8 mouse cellular contexts compared by ENCODE assay signal in genomic region chr1:171247916-171248315, GRCm38 (mm10). TPM values are rescaled to one million over a fixed set of nuclear protein-coding genes. Genes with fewer than 3 reads are reported as not detected.
DNase-seq lines count a peak whose midpoint lies in the region; ATAC-seq lines count a peak whose summit lies in the region.

No protein-coding gene starts in this region.

- H3K4me1 ChIP-seq in kidney, embryonic 15.5 days, result peaks cover 69% of the 10 kb centered on the region
- H3K4me1 ChIP-seq in embryonic facial prominence, embryonic 15.5 days, result peaks cover 68% of the 10 kb centered on the region
- H3K4me1 ChIP-seq in hindbrain, embryonic 16.5 days (ENCODE audit: control insufficient read depth, insufficient read depth, low read depth, low read length), result peaks cover 39% of the 10 kb centered on the region
- H3K4me1 ChIP-seq in midbrain, embryonic 16.5 days (ENCODE audit: control insufficient read depth, insufficient read depth, low read length), result peaks cover 33% of the 10 kb centered on the region

- DNase-seq in kidney, adult 8-10 months, result no peak
- no peak for DNase-seq in gastrocnemius, adult 18-20 months (ENCODE audit: low spot score)
- no peak for DNase-seq in gastrocnemius, postnatal 14 days
- no peak for DNase-seq in urinary bladder, postnatal 36 days (ENCODE audit: low spot score in 2 of 2)

- peak overlapping the region; percentile 69 for H3K4me3 ChIP-seq in kidney, embryonic 15.5 days (replicated peaks)
- peak overlapping the region; percentile 59 for H3K4me3 ChIP-seq in embryonic facial prominence, embryonic 15.5 days (replicated peaks)
- no peak overlapping the region for H3K4me3 ChIP-seq in hindbrain, embryonic 16.5 days (ENCODE audit: low read length)
- no peak overlapping the region for H3K4me3 ChIP-seq in midbrain, embryonic 16.5 days (ENCODE audit: low read depth, low read length)

- no peaks in the 10 kb centered on the region for H3K9me3 ChIP-seq in kidney, embryonic 15.5 days (replicated peaks)
- H3K9me3 ChIP-seq in embryonic facial prominence, embryonic 15.5 days (replicated peaks), result no peaks in the 10 kb centered on the region
- no peaks in the 10 kb centered on the region for H3K9me3 ChIP-seq in hindbrain, embryonic 16.5 days (ENCODE audit: control insufficient read depth, low read length)
- H3K9me3 ChIP-seq in midbrain, embryonic 16.5 days (replicated peaks; ENCODE audit: control insufficient read depth, low read length, poor library complexity, severe bottlenecking), result no peaks in the 10 kb centered on the region

- 18% methylated on average over 4 of the region's 4 CpGs for WGBS in kidney, embryonic 15.5 days
- 10% methylated on average over 4 of the region's 4 CpGs for WGBS in embryonic facial prominence, embryonic 15.5 days
- 30% methylated on average over 4 of the region's 4 CpGs for WGBS in hindbrain, embryonic 16.5 days
- WGBS in midbrain, embryonic 16.5 days, result 30% methylated on average over 4 of the region's 4 CpGs

- H3K4me2 ChIP-seq in kidney, embryonic 15.5 days, result peak overlapping the region; percentile 80
- peak overlapping the region; percentile 67 for H3K4me2 ChIP-seq in embryonic facial prominence, embryonic 15.5 days (replicated peaks)
- peak overlapping the region; percentile 66 for H3K4me2 ChIP-seq in hindbrain, embryonic 16.5 days (ENCODE audit: low read length)
- H3K4me2 ChIP-seq in midbrain, embryonic 16.5 days (ENCODE audit: low read length), result peak overlapping the region; percentile 63

- H3K9ac ChIP-seq in kidney, embryonic 15.5 days, result peak overlapping the region; percentile 35; the same call in 1 of the 2 replicates
- no peak overlapping the region for H3K9ac ChIP-seq in embryonic facial prominence, embryonic 15.5 days
- no peak overlapping the region; the same call in 1 of the 2 replicates for H3K9ac ChIP-seq in hindbrain, embryonic 16.5 days (ENCODE audit: low read depth, low read length)
- H3K9ac ChIP-seq in midbrain, embryonic 16.5 days (ENCODE audit: low read depth, low read length), result peak overlapping the region; percentile 57; the same call in 1 of the 2 replicates

- H3K27ac ChIP-seq in kidney, embryonic 15.5 days, result peak overlapping the region; percentile 91
- peak overlapping the region; percentile 97 for H3K27ac ChIP-seq in embryonic facial prominence, embryonic 15.5 days (replicated peaks)
- no peak overlapping the region for H3K27ac ChIP-seq in hindbrain, embryonic 16.5 days (ENCODE audit: low read depth, low read length)
- H3K27ac ChIP-seq in midbrain, embryonic 16.5 days (ENCODE audit: low read length), result peak overlapping the region; percentile 51

- intact Hi-C loops in gastrocnemius, postnatal 14 days (cut with DNase I; ENCODE audit: low total_unique reads), result no loop called here

- peaks cover 26% of the 10 kb centered on the region for H3K36me3 ChIP-seq in kidney, embryonic 15.5 days
- H3K36me3 ChIP-seq in embryonic facial prominence, embryonic 15.5 days, result peaks cover 18% of the 10 kb centered on the region
- no peaks in the 10 kb centered on the region for H3K36me3 ChIP-seq in hindbrain, embryonic 16.5 days (ENCODE audit: control insufficient read depth, insufficient read depth, low read length)
- no peaks in the 10 kb centered on the region; the same call in 1 of the 2 replicates for H3K36me3 ChIP-seq in midbrain, embryonic 16.5 days (ENCODE audit: control insufficient read depth, insufficient read depth, low read length)

- ATAC-seq in kidney, embryonic 15.5 days (replicated peaks; ENCODE audit: low FRiP score), result no peak
- no peak for ATAC-seq in embryonic facial prominence, embryonic 15.5 days (ENCODE audit: insufficient number of reproducible peaks, low FRiP score, low TSS enrichment, low read depth)
- no peak for ATAC-seq in hindbrain, embryonic 16.5 days
- no peak for ATAC-seq in midbrain, embryonic 16.5 days

- H3K27me3 ChIP-seq in kidney, embryonic 15.5 days, result no peaks in the 10 kb centered on the region
- H3K27me3 ChIP-seq in embryonic facial prominence, embryonic 15.5 days, result no peaks in the 10 kb centered on the region
- H3K27me3 ChIP-seq in hindbrain, embryonic 16.5 days (replicated peaks; ENCODE audit: control insufficient read depth, insufficient read depth, low read length), result no peaks in the 10 kb centered on the region
- no peaks in the 10 kb centered on the region for H3K27me3 ChIP-seq in midbrain, embryonic 16.5 days (ENCODE audit: control insufficient read depth, insufficient read depth, low read depth, low read length)

RNA-seq across cellular contexts. Expression of gene Adamts4, which starts 2.3 kb away (rescaled TPM):
- 10.7 and 11.6 TPM in 2 replicates for polyA plus RNA-seq in kidney, embryonic 15.5 days (2015; fragmentation: Nextera tagmentation; extraction: Ambion mirVana)
- 26.0 and 26.6 TPM in 2 replicates for polyA plus RNA-seq in embryonic facial prominence, embryonic 15.5 days (2015; fragmentation: Nextera tagmentation; extraction: Ambion mirVana)
- polyA plus RNA-seq in hindbrain, embryonic 16.5 days (2015; fragmentation: Nextera tagmentation; extraction: Ambion mirVana), result 6.0 and 6.6 TPM in 2 replicates
- polyA plus RNA-seq in midbrain, embryonic 16.5 days (2015; fragmentation: Nextera tagmentation; extraction: Ambion mirVana), result 8.7 and 9.1 TPM in 2 replicates
- under 1 TPM; 0.48 to 0.90 TPM for total RNA-seq in gastrocnemius, adult 18-20 months (2021)
- 1 to 10 TPM; 2.4 to 3.1 TPM for total RNA-seq in gastrocnemius, postnatal 14 days (2021)

RNA-seq across cellular contexts. Expression of gene Ndufs2, which starts 3.3 kb away (rescaled TPM):
- 276 and 283 TPM in 2 replicates for polyA plus RNA-seq in kidney, embryonic 15.5 days (2015; fragmentation: Nextera tagmentation; extraction: Ambion mirVana)
- polyA plus RNA-seq in embryonic facial prominence, embryonic 15.5 days (2015; fragmentation: Nextera tagmentation; extraction: Ambion mirVana), result 217 and 248 TPM in 2 replicates
- 262 and 280 TPM in 2 replicates for polyA plus RNA-seq in hindbrain, embryonic 16.5 days (2015; fragmentation: Nextera tagmentation; extraction: Ambion mirVana)
- polyA plus RNA-seq in midbrain, embryonic 16.5 days (2015; fragmentation: Nextera tagmentation; extraction: Ambion mirVana), result 218 and 225 TPM in 2 replicates
- total RNA-seq in gastrocnemius, adult 18-20 months (2021), result 100 to 1,000 TPM; 804 to 821 TPM
- 100 to 1,000 TPM; 580 to 737 TPM for total RNA-seq in gastrocnemius, postnatal 14 days (2021)

RNA-seq across cellular contexts. Expression of gene Fcer1g, which starts 13.8 kb away (rescaled TPM):
- 35.0 and 36.9 TPM in 2 replicates for polyA plus RNA-seq in kidney, embryonic 15.5 days (2015; fragmentation: Nextera tagmentation; extraction: Ambion mirVana)
- polyA plus RNA-seq in embryonic facial prominence, embryonic 15.5 days (2015; fragmentation: Nextera tagmentation; extraction: Ambion mirVana), result 92.7 and 101 TPM in 2 replicates
- 25.5 and 25.7 TPM in 2 replicates for polyA plus RNA-seq in hindbrain, embryonic 16.5 days (2015; fragmentation: Nextera tagmentation; extraction: Ambion mirVana)
- 15.9 and 19.3 TPM in 2 replicates for polyA plus RNA-seq in midbrain, embryonic 16.5 days (2015; fragmentation: Nextera tagmentation; extraction: Ambion mirVana)
- total RNA-seq in gastrocnemius, adult 18-20 months (2021), result 1 to 10 TPM; 2.2 to 4.9 TPM
- 1 to 10 TPM; 6.3 to 7.1 TPM for total RNA-seq in gastrocnemius, postnatal 14 days (2021)

RNA-seq across cellular contexts. Expression of gene B4galt3, which starts 22.2 kb away (rescaled TPM):
- 80.4 and 94.3 TPM in 2 replicates for polyA plus RNA-seq in kidney, embryonic 15.5 days (2015; fragmentation: Nextera tagmentation; extraction: Ambion mirVana)
- 75.5 and 86.7 TPM in 2 replicates for polyA plus RNA-seq in embryonic facial prominence, embryonic 15.5 days (2015; fragmentation: Nextera tagmentation; extraction: Ambion mirVana)
- 101 and 106 TPM in 2 replicates for polyA plus RNA-seq in hindbrain, embryonic 16.5 days (2015; fragmentation: Nextera tagmentation; extraction: Ambion mirVana)
- polyA plus RNA-seq in midbrain, embryonic 16.5 days (2015; fragmentation: Nextera tagmentation; extraction: Ambion mirVana), result 113 and 115 TPM in 2 replicates
- total RNA-seq in gastrocnemius, adult 18-20 months (2021), result 10 to 100 TPM; 12.0 to 13.0 TPM
- total RNA-seq in gastrocnemius, postnatal 14 days (2021), result 1 to 10 TPM; 5.9 to 9.4 TPM

RNA-seq across cellular contexts. Expression of gene Apoa2, which starts 23.1 kb away (rescaled TPM):
- polyA plus RNA-seq in kidney, embryonic 15.5 days (2015; fragmentation: Nextera tagmentation; extraction: Ambion mirVana), result 45.5 and 97.5 TPM in 2 replicates
- polyA plus RNA-seq in embryonic facial prominence, embryonic 15.5 days (2015; fragmentation: Nextera tagmentation; extraction: Ambion mirVana), result 1.3 and 1.9 TPM in 2 replicates
- polyA plus RNA-seq in hindbrain, embryonic 16.5 days (2015; fragmentation: Nextera tagmentation; extraction: Ambion mirVana), result 5.2 and 6.5 TPM in 2 replicates
- polyA plus RNA-seq in midbrain, embryonic 16.5 days (2015; fragmentation: Nextera tagmentation; extraction: Ambion mirVana), result 2.1 and 3.1 TPM in 2 replicates
- total RNA-seq in gastrocnemius, adult 18-20 months (2021), result 1 to 10 TPM in 1 of 2 experiments, not detected in 1; 7.5 TPM
- not detected for total RNA-seq in gastrocnemius, postnatal 14 days (2021)

Comparison
In these comparisons a context has a peak if more than half of its experiments do, and no peak if none do; other contexts are left out.
1. H3K4me3 ChIP-seq: peak in kidney, embryonic 15.5 days (single experiment) and embryonic facial prominence, embryonic 15.5 days (single experiment); none in hindbrain, embryonic 16.5 days (single experiment) and midbrain, embryonic 16.5 days (single experiment).
2. H3K9ac ChIP-seq: peak in kidney, embryonic 15.5 days (single experiment) and midbrain, embryonic 16.5 days (single experiment); none in embryonic facial prominence, embryonic 15.5 days (single experiment) and hindbrain, embryonic 16.5 days (single experiment).
3. Peak in every context shown above with its lines, with median percentiles within 50 percentile points of each other: H3K4me2 ChIP-seq.